Mouse (Mus musculus): ENCODE results near the gene D17Wsu92e. TPM values are rescaled to one million over a fixed set of nuclear protein-coding genes. Genes with fewer than 3 reads are reported as not detected.
A peak's percentile ranks its signal among the peaks of the same experiment; 100 is the strongest.

Gene D17Wsu92e
- total and polyA plus RNA-seq, 3 experiments, result 112 to 151 (median 136) TPM

- no peak for TF ChIP-seq CTCF (IDR thresholded peaks at IDR 0.05)
- TF ChIP-seq EP300 (IDR thresholded peaks at IDR 0.05; ENCODE audit: insufficient read depth, low read depth, low read length), result no peak
- TF ChIP-seq POLR2A (IDR thresholded peaks at IDR 0.05; ENCODE audit: insufficient read depth, low read depth, low read length), result no peak
- H3K9ac ChIP-seq (ENCODE audit: low read depth, low read length), result no peak overlapping the region
- no peak for DNase-seq
- no peaks in the 10 kb centered on the region for H3K36me3 ChIP-seq (ENCODE audit: control insufficient read depth, insufficient read depth, low read length)
- no peak overlapping the region for H3K4me3 ChIP-seq
- intact Hi-C loops (cut with DNase I), result no loop called here
- whole genome bisulfite sequencing, result 79% methylated on average over 3 of the region's 3 CpGs
- peaks cover 2% of the 10 kb centered on the region for H3K4me1 ChIP-seq (ENCODE audit: control insufficient read depth, insufficient read depth, low read length)
- H3K27me3 ChIP-seq (ENCODE audit: control insufficient read depth, insufficient read depth, low read length), result no peaks in the 10 kb centered on the region
- H3K79me2 ChIP-seq (replicated peaks; ENCODE audit: control insufficient read depth, insufficient read depth, low read length), result peaks cover 2% of the 10 kb centered on the region
- H3K27ac ChIP-seq, result no peak overlapping the region
Observed at GRCm38 (mm10) chr17:27774198-27774597, 46.2 kb downstream of the D17Wsu92e start.

GRCm38 (mm10) chr17:27771616-27772015 lies 48.8 kb downstream of the D17Wsu92e start:
- Histone ChIP-seq H3K9ac (ENCODE audit: low read depth, low read length) (no peak overlapping the region), H3K4me1 (ENCODE audit: control insufficient read depth, insufficient read depth, low read length) (no peaks in the 10 kb centered on the region), H3K27me3 (ENCODE audit: control insufficient read depth, insufficient read depth, low read length) (no peaks in the 10 kb centered on the region), H3K27ac (no peak overlapping the region), H3K4me3 (no peak overlapping the region), H3K36me3 (ENCODE audit: control insufficient read depth, insufficient read depth, low read length) (no peaks in the 10 kb centered on the region), H3K79me2 (replicated peaks; ENCODE audit: control insufficient read depth, insufficient read depth, low read length) (no peaks in the 10 kb centered on the region)
- intact Hi-C loops (cut with DNase I), result no loop called here
- WGBS, result 82% methylated on average over 6 of the region's 6 CpGs
- no peak for TF ChIP-seq CTCF (IDR thresholded peaks at IDR 0.05)
- no peak for TF ChIP-seq POLR2A (IDR thresholded peaks at IDR 0.05; ENCODE audit: insufficient read depth, low read depth, low read length)
- TF ChIP-seq EP300 (IDR thresholded peaks at IDR 0.05; ENCODE audit: insufficient read depth, low read depth, low read length), result no peak
- no peak for DNase-seq

DNA sequence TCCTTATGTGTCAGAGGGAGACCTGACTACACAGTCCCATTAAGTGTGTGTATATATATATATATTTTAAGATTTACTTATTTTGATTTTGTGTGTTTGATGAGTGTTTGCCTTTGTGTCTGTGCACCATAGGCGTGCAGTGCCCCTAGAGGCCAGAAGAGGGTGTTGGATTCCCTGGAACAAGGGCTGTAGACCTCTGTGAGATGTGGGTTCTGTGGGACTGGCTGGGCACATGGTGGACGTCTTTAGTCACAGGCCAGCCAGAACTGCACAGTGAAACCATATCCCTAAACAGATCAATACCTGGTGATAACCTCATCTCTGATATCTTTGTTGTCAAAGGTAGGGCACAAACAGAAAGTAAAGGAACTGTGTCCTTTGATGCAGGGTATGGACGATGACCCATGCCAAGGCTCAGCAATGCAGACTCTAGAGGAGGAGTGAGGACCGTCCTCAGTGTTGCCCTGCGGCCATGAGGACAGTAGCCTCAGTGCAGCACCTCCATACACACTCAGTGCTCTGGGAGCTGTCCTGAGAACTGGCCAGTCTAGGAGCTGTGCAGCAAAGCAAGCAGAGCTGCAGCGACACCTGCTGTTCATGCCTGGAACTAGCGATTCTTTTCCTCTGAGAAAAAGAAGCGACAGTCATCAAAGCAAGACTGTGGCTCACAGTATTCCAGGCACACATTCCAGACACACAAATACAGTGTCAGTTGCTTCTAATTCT lies 51.5 kb downstream of the D17Wsu92e start:
- intact Hi-C loops (cut with DNase I), result loop anchor here (5.0 kb wide), 1 partner anchor 67 kb away; no protein-coding TSS in a partner anchor
- 73% methylated on average over 8 of the region's 8 CpGs for WGBS

DNA sequence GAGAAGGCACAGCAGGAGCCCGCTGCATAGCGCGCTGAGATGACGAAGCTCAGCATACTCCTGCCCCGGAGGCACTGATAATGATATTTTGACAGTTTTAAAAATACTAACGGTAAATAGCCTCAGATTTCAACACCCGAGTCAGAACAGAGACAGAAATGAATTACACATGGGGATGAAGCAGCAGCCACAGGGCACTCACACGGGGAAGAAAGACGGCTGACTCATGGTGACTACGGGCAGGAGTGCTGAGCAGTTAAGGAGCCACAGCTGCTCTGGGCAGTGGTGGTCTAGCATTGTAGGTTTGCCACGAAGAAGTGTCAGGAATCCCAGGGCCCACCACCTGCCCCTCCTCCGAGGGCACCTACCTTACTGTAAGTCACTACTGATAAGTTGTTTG lies 52.9 kb downstream of the D17Wsu92e start:
- intact Hi-C loops (cut with DNase I), result loop anchor here (5.0 kb wide), 1 partner anchor 65 kb away; no protein-coding TSS in a partner anchor
- 76% methylated on average over 12 of the region's 12 CpGs for WGBS
- Histone ChIP-seq H3K4me1 (ENCODE audit: control insufficient read depth, insufficient read depth, low read length) (no peaks in the 10 kb centered on the region), H3K79me2 (replicated peaks; ENCODE audit: control insufficient read depth, insufficient read depth, low read length) (no peaks in the 10 kb centered on the region), H3K4me3 (no peak overlapping the region), H3K27me3 (ENCODE audit: control insufficient read depth, insufficient read depth, low read length) (no peaks in the 10 kb centered on the region), H3K9ac (ENCODE audit: low read depth, low read length) (no peak overlapping the region), H3K36me3 (ENCODE audit: control insufficient read depth, insufficient read depth, low read length) (no peaks in the 10 kb centered on the region), H3K27ac (no peak overlapping the region)
- DNase-seq, result no peak
- no peak for TF ChIP-seq EP300 (IDR thresholded peaks at IDR 0.05; ENCODE audit: insufficient read depth, low read depth, low read length)
- no peak for TF ChIP-seq POLR2A (IDR thresholded peaks at IDR 0.05; ENCODE audit: insufficient read depth, low read depth, low read length)
- no peak for TF ChIP-seq CTCF (IDR thresholded peaks at IDR 0.05)

More for the DNA sequence above, 51.5 kb downstream of the D17Wsu92e start:
- no peak overlapping the region for H3K4me3 ChIP-seq
- H3K27me3 ChIP-seq (ENCODE audit: control insufficient read depth, insufficient read depth, low read length), result no peaks in the 10 kb centered on the region
- H3K4me1 ChIP-seq (ENCODE audit: control insufficient read depth, insufficient read depth, low read length), result no peaks in the 10 kb centered on the region
- peak; percentile 51 to 75 for DNase-seq
- no peak overlapping the region for H3K9ac ChIP-seq (ENCODE audit: low read depth, low read length)
- H3K27ac ChIP-seq, result no peak overlapping the region
- TF ChIP-seq POLR2A (IDR thresholded peaks at IDR 0.05; ENCODE audit: insufficient read depth, low read depth, low read length) (no peak), CTCF (IDR thresholded peaks at IDR 0.05) (peak; percentile 81)
- H3K36me3 ChIP-seq (ENCODE audit: control insufficient read depth, insufficient read depth, low read length), result no peaks in the 10 kb centered on the region
- no peaks in the 10 kb centered on the region for H3K79me2 ChIP-seq (replicated peaks; ENCODE audit: control insufficient read depth, insufficient read depth, low read length)

- intact Hi-C loops (cut with DNase I), result loop anchor here (5.0 kb wide), 1 partner anchor 65 kb away; no protein-coding TSS in a partner anchor
- no peak for DNase-seq
- TF ChIP-seq EP300 (IDR thresholded peaks at IDR 0.05; ENCODE audit: insufficient read depth, low read depth, low read length) (no peak), CTCF (IDR thresholded peaks at IDR 0.05) (no peak)
- Histone ChIP-seq H3K4me3 (no peak overlapping the region), H3K79me2 (replicated peaks; ENCODE audit: control insufficient read depth, insufficient read depth, low read length) (no peaks in the 10 kb centered on the region), H3K36me3 (ENCODE audit: control insufficient read depth, insufficient read depth, low read length) (no peaks in the 10 kb centered on the region), H3K4me1 (ENCODE audit: control insufficient read depth, insufficient read depth, low read length) (no peaks in the 10 kb centered on the region), H3K9ac (ENCODE audit: low read depth, low read length) (no peak overlapping the region), H3K27ac (no peak overlapping the region), H3K27me3 (ENCODE audit: control insufficient read depth, insufficient read depth, low read length) (no peaks in the 10 kb centered on the region)
- 84% methylated on average over 5 of the region's 5 CpGs for WGBS
Observed at GRCm38 (mm10) chr17:27767120-27767519, 53.3 kb downstream of the D17Wsu92e start.

- Histone ChIP-seq H3K4me3 (no peak overlapping the region), H3K27me3 (ENCODE audit: control insufficient read depth, insufficient read depth, low read length) (no peaks in the 10 kb centered on the region), H3K36me3 (ENCODE audit: control insufficient read depth, insufficient read depth, low read length) (no peaks in the 10 kb centered on the region), H3K79me2 (replicated peaks; ENCODE audit: control insufficient read depth, insufficient read depth, low read length) (peaks cover 2% of the 10 kb centered on the region; the same call in 1 of the 2 replicates), H3K9ac (ENCODE audit: low read depth, low read length) (no peak overlapping the region), H3K4me1 (ENCODE audit: control insufficient read depth, insufficient read depth, low read length) (no peaks in the 10 kb centered on the region; the same call in 1 of the 2 replicates), H3K27ac (no peak overlapping the region)
- intact Hi-C loops (cut with DNase I), result loop anchor here (5.0 kb wide), 1 partner anchor 63 kb away; no protein-coding TSS in a partner anchor
- no peak for TF ChIP-seq EP300 (IDR thresholded peaks at IDR 0.05; ENCODE audit: insufficient read depth, low read depth, low read length)
- TF ChIP-seq CTCF (IDR thresholded peaks at IDR 0.05), result no peak
- TF ChIP-seq POLR2A (IDR thresholded peaks at IDR 0.05; ENCODE audit: insufficient read depth, low read depth, low read length), result no peak
- 95% methylated on average over 6 of the region's 6 CpGs for WGBS
- no peak for DNase-seq
Observed at GRCm38 (mm10) chr17:27765066-27765465, 55.4 kb downstream of the D17Wsu92e start.
